Comparison of ENCODE assay signal across 20 mouse cellular contexts in genomic region chr8:74297698-74298097, GRCm38 (mm10).
"Had no signal": no experiment of that assay in that cellular context is flagged by ENCODE, and none has a peak within 500 bp of the region (broad histone marks: within the 10 kb centered on the region; RNA-seq: fewer than 3 reads in every experiment).

No protein-coding gene starts in this region.

- H3K4me2 ChIP-seq: lung, embryonic 14.5 days; midbrain, embryonic 12.5 days; neural tube, embryonic 13.5 days; neural tube, embryonic 15.5 days; stomach, embryonic 15.5 days had no signal

- H3K27ac ChIP-seq: midbrain, embryonic 10.5 days; midbrain, embryonic 12.5 days; neural tube, embryonic 13.5 days; neural tube, embryonic 15.5 days; stomach, embryonic 15.5 days; stomach, postnatal 0 days had no signal

- H3K4me3 ChIP-seq: midbrain, embryonic 10.5 days; midbrain, embryonic 12.5 days; myocyte; neural tube, embryonic 13.5 days; neural tube, embryonic 15.5 days; stomach, embryonic 15.5 days had no signal

- H3K4me1 ChIP-seq: midbrain, embryonic 12.5 days; neural tube, embryonic 13.5 days; neural tube, embryonic 15.5 days; stomach, embryonic 15.5 days had no signal

- ATAC-seq: midbrain, embryonic 16.5 days had no signal

- DNase-seq: lung, adult 18-20 months; lung, embryonic 14.5 days; lung, postnatal 10 days; lung, postnatal 4 days; midbrain, embryonic 14.5 days; retina, postnatal 1 day; right cerebral cortex, adult 18-20 months; right cerebral cortex, postnatal 25 days; right cerebral cortex, postnatal 4 days; thymus, adult 2 months; thymus, postnatal 25 days; thymus, postnatal 4 days had no signal

- H3K36me3 ChIP-seq: midbrain, embryonic 10.5 days; midbrain, embryonic 12.5 days; neural tube, embryonic 13.5 days; neural tube, embryonic 15.5 days; stomach, embryonic 15.5 days had no signal

- H3K9ac ChIP-seq: lung, embryonic 14.5 days; midbrain, embryonic 12.5 days; neural tube, embryonic 13.5 days; neural tube, embryonic 15.5 days; stomach, embryonic 15.5 days had no signal

- H3K9me3 ChIP-seq: midbrain, embryonic 10.5 days; midbrain, embryonic 12.5 days; neural tube, embryonic 13.5 days; neural tube, embryonic 15.5 days; stomach, embryonic 15.5 days had no signal

- H3K27me3 ChIP-seq: midbrain, embryonic 12.5 days; neural tube, embryonic 13.5 days; neural tube, embryonic 15.5 days; stomach, embryonic 15.5 days had no signal
